Mouse (Mus musculus) kidney, embryonic 14.5 days (tissue): ENCODE data around the gene Gli2. TPM values are rescaled to one million over a fixed set of nuclear protein-coding genes. Genes with fewer than 3 reads are reported as not detected.

Experiments
- microRNA-seq: library from miRNA; unstranded; fragments of <30 nt; microRNA quantifications from one replicate; pipeline ENCODE4, GENCODE M21; 2016
- polyA plus RNA-seq: library from polyadenylated mRNA; unstranded; fragments of >200 nt; fragmentation: Nextera tagmentation; extraction: Ambion mirVana; gene quantifications from 2 replicates; pipeline ENCODE4 v1.2.1, GENCODE M21; 2014

Gli2 gene
- polyA plus RNA-seq, 1 experiment from 2014 or later, result 10.3 TPM

Small RNA genes lying within 50 kb of the gene (microRNA-seq; reads per million reads assigned to microRNA genes)
- gene Mir6346, result not detected
